Mouse (Mus musculus): ENCODE measurements at regions not wholly inside any gene's neighbourhood (a gene's known extent, or its start where the extent isn't known, plus 50 kb on each side); places are given as distances from the start of the nearest gene placed in this dataset.

DNA sequence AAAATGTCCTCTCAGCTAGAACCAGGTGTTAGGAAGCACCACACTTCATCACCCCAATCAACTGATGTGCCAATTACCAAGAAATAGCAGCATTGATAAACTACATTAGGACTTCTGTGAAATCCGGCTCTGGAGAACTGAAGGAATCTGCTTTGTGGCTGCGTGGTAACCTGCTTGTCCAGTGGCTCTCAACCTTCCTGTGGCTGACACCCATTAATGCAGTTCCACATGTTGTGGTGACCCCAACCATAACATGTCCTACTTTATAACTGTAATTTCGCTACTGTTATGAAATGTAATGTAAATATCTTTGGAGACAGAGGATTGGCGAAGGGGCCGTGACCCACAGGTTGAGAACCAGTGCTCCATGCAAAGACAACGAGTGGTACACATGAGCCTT, 136.7 kb downstream of the Gm11011 start:
- DNase-seq (ENCODE audit: low read depth), result no peak

DNA sequence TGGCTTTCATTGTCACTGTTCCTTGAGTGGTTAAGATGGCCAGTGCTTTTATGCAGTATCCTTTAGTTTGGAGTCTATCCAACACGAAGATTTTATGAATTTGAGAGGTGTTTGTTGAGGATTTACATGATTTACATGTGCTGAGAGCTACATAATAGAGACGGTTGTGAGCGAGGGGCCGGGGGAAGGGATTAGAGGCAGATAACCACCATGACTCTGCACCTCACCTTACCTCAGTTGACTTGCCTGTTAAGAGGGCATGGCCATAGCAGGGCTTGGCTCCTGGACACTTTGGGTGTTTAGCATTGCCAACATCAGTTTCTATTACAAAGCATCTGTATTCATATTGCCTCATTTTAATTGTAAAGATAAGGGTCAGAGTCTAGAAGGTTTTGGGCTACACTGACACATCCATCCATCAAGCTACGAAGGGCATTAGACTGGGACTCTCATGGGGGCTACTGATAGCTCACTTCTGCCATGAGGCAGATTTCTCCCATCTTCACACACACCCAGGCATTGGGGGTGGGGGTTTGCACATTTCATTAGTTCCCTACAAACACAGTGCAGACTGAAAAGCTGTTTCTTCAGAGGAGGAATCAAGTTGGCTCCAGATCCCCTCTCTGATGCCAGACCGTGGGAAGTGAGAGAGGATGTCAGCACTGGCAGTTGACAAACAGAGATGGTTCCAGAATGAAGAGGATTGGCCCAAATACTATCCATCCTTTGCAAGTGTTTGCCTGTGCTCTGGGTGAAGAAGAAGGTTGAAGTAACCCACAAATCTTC, 139.9 kb downstream of the Gm11011 start:
- no peak for DNase-seq (ENCODE audit: low read depth)

DNA sequence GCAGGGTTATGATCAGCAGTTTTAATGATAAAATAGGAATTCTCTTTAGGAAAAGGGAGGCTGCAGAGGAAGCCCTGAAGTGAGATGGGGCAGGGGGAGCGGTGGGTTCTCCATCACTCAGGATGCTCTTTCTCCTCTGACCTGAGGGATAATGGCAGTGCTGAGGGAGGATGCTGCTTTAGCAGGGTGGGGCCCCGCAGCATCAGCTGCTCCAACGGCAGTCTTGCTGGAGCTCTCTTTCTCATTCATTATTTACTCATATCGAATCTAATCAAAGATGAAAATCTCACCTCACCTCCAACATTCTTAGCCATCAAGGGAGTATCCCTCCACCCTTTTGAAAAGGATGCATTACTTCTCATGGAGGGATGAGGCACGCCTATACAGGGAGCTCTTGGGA, 141.7 kb downstream of the Gm11011 start:
- DNase-seq (ENCODE audit: low read depth), result no peak

DNA sequence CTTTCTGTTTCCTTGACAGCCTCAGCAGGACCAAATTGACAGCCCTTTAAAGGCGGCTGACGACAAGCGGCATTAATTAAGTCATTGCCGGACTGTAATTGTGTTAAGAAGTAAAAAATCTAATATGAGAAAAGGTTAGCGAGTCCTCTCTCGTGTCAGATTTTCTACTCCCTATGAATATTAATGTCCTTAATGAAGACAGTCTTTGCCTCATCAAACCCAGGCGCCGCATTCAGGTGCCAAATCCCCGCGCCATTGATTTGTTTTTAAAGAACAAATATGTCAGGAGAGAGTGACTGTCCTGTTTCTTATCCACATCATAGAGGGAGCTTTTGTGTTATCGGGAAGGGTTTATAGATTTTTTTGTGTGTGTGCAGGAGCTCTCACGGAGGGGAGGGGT, 142.2 kb downstream of the Gm11011 start:
- DNase-seq (ENCODE audit: low read depth), result no peak

DNA sequence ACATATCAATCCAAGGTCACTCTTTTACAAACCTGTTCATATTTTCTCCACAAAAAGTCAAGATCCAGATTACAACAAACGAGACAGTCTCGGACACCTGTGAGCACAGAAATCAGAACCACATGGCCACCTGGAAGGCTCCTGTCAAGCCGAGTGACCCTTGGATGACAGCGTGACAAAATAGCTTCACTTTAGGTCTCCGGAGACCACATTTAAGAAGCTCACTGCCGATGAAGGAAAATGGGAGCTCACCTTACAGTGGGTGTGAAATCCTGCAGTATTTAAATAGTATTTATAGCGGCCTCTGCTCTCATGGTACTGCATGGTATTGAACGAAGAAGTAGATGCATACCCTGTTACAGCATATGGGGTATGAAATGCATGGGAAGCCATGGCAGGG, 144.3 kb downstream of the Gm11011 start:
- DNase-seq (ENCODE audit: low read depth), result no peak

DNA sequence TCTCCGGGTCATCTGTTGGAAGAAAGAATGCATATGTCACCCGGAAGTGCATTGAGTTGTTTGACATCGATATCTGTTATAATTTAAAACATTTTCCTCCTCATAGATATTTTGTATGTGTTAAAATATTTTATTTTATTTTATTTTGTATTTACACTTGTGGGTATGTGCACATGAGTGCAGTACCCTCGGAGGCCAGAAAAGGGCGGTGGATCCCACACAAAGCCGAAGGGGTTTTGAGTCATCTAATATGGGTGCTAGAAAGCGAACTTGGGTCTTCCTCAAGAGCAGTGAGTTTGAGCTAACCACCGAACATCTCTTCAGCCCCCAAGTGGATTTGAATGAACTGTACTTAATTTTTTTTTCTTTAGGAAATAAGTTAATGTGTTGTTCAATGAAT, 156.0 kb downstream of the Gm11011 start:
- no peak for DNase-seq (ENCODE audit: low read depth)

DNA sequence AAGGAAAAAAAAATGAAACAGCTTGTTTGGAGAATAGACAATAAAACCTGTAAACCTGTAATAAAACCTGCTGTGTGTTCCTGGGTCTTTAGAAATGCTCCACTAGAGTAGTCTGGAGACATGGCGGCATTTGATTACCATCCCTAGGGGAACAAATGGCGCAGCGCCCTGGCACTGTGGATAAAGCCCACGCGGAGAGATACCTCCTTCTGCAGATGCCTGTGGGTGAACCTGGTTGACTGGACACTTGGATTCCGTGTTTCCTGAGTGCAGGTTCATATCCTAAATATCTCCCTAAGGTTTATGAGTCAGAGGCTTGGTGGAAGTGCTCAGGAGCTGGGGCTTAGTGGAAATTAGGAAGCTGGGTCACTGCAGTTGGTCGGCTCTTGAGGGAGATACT, 158.1 kb downstream of the Gm11011 start:
- no peak for DNase-seq (ENCODE audit: low read depth)

DNA sequence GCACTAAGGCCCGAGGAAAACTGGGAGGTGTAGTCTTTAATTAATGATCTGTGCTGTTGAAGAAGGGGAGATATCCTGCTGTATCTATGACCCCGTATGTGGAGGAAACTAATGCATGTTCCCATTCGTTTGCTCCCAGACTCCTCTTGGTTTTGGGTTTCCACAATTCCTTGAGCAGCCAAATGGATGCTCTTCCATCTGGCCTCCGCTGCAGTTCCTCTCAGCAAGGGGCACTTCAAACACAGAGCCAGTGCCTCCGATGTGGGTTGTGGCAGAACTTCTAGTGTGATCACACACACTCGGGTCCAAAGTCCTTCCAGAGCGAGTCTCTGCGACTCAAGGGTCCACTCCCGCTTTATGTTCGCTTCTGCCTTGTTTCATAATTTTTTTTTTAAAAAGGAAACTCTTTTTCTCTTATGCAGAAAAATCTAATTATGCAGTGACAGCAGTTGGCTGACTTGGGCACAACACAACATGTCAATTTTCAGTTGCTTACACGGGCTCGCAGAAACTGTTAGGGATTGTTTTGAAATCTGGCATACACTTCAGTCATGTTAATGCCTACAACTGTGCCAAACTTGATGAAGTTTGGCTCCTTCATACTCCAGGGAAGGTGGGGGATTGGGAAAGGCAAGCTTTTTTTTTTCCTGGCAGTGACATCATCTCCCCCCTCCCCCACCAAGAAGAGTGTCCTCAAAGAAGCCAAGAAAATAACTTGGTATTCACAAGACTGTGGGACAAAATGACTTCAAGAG, 163.2 kb downstream of the Gm11011 start:
- DNase-seq (ENCODE audit: low read depth), result no peak

DNA sequence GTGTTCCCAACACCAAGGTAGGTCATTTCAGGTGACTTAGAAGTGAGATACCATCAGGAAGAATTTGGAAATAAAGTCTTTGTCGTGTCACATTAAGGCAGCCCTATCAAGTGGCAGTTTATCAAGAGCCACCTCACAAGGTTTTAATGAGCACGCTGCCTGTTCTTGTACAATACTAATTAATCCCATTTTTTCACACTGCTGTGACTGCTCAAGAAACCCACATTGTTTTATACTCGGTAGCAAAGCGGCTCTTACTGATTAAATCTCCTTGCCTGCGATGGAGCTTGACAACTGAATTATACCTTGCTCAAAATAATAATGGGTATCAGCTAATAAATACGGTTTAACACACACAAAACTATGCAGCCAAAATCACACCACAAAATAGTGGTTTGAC, 175.2 kb downstream of the Gm11011 start:
- DNase-seq (ENCODE audit: low read depth), result no peak

DNA sequence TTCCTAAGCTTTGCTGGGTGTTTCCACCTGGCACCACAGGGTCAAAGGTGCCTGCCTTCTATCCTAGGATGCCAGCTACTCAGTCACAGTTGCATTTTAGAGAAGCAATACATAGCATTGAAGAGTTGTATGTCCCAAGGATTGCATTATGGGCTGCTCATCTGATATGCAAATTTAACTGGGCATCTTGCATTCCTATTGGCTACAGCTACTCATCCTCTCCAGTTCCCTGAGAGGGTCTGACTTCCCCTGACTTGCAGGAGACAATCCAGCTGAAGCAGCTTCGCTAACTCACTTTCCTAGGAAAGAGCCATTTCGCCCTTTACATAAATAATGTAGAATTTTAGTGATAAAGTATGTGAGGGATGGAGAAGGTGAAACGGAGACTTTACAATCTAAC, 177.5 kb downstream of the Gm11011 start:
- no peak for DNase-seq (ENCODE audit: low read depth)

DNA sequence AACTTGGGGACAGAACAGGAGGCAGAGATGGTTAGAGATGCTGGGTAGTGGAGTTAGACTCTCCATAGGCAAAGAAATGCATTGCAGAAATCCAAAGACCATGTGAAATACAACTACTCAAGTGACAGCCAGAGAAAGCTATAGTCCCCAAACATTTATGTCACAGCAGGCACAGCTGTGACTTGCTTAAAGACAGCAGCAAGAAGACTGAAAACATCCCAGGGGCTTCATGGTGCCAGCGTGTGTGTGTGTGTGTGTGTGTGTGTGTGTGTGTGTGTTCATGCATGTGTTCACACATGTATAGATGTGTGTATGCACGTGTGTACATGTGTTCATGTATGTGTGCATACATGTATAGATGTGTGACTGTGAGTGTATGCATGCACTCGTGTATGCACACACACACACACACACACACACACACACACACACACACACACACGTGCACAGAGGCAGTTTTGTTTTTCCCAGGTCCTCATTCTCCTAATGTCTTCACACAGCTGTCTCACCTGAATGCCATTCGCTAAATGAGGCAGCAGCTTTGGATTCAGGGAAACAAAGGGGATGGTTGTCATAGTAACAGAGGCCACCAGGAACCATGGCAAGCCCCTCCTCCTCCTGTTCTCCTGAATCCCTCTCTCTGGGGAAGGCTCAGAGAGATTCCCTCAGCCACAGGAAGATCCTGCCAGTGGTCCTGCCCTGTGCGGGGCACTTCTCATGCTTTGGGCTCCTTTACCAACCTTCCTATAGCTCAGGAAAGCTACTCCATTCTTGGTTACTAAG, 182.4 kb downstream of the Gm11011 start:
- DNase-seq (ENCODE audit: low read depth), result no peak

DNA sequence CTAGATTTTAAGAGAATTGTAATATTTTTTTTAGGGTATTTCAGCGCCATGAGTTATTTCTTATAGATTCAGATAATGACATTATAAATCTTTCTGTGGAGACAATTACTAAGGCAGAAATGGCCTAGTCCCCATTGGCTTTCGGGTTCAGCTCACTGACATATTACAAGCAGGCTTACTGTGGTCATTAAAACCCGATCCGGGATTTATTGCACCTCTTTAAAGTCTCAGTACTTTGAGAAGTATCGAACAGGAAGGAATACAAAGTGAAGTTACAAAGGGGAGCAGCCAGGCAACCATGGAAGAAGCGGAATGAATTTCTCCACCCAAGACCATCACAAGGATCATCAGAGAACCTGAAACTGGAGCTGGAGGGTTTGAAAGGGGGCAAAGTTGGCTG, 189.8 kb downstream of the Gm11011 start:
- no peak for DNase-seq (ENCODE audit: low read depth)

DNA sequence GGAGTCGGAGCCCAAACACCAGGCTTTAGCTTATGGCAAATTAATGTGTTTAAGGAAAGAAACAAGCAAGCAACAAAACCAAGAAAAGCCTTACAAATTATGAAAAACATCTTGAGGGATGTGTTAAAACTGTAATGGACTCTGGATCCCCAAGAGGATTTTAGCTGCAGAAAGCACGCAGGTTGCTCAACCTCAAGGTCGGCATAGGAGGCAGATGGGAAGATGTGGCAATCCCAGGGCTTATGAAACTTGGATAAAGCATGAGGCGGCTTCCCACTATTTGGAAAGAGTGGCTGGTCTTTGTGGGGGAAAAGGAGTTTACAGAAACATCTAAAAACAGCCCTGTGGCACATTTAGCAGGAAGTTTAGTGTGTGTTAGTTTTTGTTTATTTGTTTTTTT, 190.5 kb downstream of the Gm11011 start:
- DNase-seq (ENCODE audit: low read depth), result peak; percentile 58

DNA sequence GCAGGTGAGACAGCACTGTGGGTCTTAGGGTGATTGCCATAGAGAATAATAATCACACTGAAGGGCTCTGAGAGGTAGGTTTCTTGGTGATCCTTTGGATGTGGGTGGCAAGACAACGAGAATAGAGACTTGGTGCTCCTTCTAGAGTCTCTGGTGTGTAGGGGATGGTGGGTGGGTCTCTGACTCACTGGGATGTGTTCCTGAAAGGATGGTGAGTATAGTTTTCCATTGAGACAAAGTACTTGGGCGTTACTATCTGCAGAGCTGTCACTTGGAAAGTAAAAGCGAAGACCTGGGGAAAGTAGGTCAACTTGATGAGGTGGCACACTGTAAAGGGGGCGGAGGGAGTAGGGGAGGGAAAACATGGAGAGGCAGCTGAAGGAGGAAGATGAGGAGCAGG, 191.3 kb downstream of the Gm11011 start:
- no peak for DNase-seq (ENCODE audit: low read depth)

DNA sequence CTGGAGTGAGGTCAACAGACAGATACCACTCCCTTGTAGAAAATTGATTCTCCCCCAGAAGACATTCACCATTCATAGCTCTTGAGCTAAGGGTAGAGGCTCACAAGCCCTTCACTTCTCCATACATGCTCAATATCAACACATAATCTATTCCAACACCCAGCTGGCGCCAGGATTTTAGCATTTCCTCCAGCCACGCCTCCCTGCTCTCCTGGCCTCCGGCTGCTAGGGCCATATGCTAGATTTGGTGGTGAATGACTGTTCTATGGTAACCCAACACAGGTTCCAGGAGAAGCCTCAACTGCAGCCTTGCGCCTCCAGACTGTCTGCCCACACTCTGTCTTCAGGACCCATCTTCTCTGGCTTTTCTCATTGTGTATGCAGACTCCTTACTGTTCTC, 197.9 kb downstream of the Gm11011 start:
- DNase-seq (ENCODE audit: low read depth), result no peak

DNA sequence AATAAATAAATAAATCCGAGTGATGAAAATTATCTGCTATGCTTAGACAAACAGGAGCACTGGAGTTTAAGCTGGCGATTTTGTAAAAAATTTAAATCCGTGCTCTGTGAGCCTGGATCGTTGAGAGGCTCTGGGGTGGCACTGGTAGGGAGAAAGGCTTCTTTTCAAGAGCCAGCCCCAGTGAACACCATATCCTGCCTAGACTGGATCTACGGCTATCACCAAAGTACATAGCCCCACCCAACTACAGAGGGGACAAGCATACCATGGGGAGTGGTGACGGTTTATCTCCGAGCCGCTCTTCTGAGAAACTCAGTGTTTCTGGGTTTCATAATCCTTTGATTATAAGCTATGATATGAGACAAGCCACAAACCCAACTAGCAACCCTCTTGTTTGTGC, 199.0 kb downstream of the Gm11011 start:
- DNase-seq (ENCODE audit: low read depth), result no peak

DNA sequence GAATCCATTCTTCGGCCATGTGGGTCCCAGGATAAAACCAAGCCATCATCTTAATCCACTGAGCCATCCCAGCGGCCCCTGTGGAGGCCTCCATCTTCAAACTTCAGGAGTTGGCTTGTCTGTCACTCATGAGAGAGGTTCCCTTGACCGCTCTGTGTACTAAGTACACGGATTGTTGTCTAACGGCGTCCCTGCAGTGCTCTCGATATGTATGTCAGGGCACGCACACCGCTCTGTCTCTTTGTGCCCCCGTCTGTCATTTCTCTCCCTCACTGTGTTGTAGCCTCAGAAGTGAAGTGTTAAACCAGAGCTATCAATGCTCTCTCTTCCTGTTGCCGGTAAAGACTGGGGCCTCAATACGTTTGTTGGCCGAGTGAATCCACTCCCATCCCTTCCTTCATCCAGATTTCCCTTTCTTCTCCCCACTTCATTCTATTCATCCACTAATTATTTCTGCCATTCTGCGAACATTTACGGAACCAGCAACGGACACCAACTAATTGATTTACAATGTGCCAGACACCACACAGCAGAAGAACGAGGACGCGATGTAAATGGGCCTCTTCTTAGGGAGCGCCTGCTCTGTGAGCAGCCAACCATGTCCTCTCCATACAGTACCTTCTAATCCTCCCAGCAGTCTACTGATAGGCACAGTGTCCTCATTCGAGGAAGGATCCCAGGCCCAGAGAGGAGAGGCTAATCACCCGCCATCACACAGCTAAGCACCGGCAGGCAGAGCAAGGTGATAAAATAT, 199.6 kb downstream of the Gm11011 start:
- no peak for DNase-seq (ENCODE audit: low read depth)

DNA sequence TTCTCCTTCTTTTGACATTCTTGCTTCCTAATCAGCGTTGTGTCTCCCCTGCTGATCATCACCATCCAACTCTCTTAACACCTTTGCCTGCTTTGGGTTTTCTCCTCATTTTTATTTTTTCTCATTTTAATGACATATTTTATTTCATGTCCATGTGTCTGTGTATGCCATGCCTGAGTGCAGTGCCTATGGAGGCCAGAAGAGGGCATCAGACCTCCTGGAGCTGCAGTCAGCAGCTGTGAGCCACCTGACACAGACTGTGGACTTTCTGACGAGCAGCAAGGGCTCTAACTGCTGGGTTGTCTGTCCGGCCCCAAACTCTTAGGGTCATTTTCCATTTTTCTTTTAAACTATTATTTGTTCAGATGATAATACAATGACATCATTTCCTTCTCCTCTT, 203.8 kb downstream of the Gm11011 start:
- no peak for DNase-seq (ENCODE audit: low read depth)

DNA sequence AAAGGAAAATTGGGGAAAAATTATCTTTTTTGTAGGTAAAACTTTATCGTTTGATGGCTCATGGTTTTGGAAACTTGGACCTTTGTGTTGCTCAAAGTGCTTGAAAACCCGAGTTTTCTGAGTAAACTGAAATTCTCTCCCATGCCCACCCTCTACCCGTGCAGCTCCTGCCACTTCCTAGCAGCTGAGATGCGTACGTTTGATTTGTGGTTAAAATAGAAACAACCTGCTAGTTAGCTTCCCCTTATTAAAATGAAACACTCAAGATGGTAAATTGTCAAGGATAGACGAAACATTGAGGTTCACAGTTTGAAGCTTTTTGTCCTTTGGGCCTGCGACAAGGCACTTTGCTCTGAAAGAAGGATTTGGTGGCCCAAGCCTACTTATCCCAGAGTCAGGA, 214.5 kb downstream of the Gm11011 start:
- DNase-seq (ENCODE audit: low read depth), result no peak

DNA sequence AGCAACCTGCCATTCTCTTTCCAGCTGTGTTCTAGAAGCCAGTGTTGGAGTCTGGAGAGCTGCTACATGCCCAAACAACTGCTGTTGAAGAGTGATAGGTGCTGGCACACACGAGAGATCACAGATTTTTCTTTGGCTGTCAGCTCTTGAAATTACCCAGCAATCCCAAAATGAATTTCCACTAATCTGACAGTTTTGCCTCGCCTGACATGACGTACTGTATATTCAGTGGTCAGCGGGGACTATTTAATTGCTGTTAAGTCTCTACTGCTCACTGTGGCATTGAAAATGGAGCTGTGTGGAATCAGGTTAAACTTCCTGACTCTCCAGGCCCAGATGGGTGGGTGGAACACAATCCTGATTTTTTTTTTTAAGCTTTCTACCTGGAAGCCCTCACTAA, 222.5 kb downstream of the Gm11011 start:
- DNase-seq (ENCODE audit: low read depth), result no peak

DNA sequence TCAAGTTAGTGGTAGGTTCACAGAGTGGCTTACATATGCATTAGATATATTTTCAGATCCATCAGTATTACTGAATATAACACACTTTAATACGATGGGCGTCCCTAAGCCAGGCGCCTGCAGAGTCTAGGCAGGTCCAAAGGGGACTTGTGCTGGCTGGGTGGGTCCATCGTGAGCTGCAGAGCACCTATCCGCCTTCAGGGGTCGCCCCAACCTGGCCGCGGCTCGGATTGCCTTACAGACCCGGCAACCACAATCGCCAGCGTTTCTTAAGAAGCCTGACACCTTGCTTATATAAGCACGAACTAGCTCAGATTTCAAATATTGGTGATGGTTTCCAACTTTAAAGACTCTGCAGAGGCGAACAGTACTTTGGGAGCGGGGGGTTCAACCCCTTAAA, 227.3 kb downstream of the Gm11011 start:
- DNase-seq (ENCODE audit: low read depth), result no peak

DNA sequence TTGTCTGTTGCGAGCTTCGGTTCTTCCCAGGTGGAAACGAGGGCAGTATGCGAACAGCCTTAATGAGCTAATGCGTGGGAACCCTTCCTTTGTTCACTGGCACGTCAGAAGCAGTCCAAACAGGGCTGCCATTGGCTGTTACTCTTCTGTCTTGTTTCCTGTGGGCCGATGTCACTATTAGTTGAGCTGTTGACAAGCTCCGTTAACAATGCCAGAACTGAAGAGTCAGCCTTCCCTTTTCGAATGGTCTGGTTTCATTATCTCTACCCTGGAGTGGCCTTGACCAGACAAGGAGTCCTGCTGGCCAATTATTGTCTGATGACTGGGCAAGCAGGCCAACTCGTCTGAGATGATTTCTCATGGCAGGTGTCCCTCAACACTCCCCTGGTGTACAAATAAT, 230.1 kb downstream of the Gm11011 start:
- no peak for DNase-seq (ENCODE audit: low read depth)

Measured in gonadal fat pad, adult 2 months (tissue).